Mouse (Mus musculus) midbrain, embryonic 13.5 days (tissue): ENCODE data around the gene Uspl1. TPM values are rescaled to one million over a fixed set of nuclear protein-coding genes. Genes with fewer than 3 reads are reported as not detected.

Experiments
- ATAC-seq: fragments of 200-750 bp; cut with Nextera tagmentation; 2 replicates; pipeline ENCODE4 v1.8.0; 2017; ENCODE audit warnings: mild to moderate bottlenecking, moderate TSS enrichment, moderate library complexity
- H3K27ac ChIP-seq: fragments of 300-500 bp; sonication (generic); 2 replicates; pipeline ENCODE4 v1.5.1; 2015; ENCODE audit warnings: inconsistent platforms, mild to moderate bottlenecking, moderate library complexity
- H3K27me3 ChIP-seq: fragments of 300-500 bp; sonication (generic); 2 replicates; pipeline ENCODE4 v1.6.1; 2015; ENCODE audit warnings: mild to moderate bottlenecking, inconsistent platforms
- H3K36me3 ChIP-seq: fragments of 300-500 bp; sonication (generic); 2 replicates; pipeline ENCODE4 v1.6.1; 2015; ENCODE audit warnings: mild to moderate bottlenecking, inconsistent platforms
- H3K4me1 ChIP-seq: fragments of 300-500 bp; sonication (generic); replicated peaks from 2 replicates; pipeline ENCODE4 v1.6.1; 2015; ENCODE audit warnings: inconsistent platforms
- H3K4me2 ChIP-seq: fragments of 300-500 bp; sonication (generic); replicated peaks from 2 replicates; pipeline ENCODE4 v1.6.1; 2015; ENCODE audit warnings: moderate library complexity, mild to moderate bottlenecking, inconsistent platforms
- H3K4me3 ChIP-seq: fragments of 300-500 bp; sonication (generic); replicated peaks from 2 replicates; pipeline ENCODE4 v1.5.1; 2015; ENCODE audit warnings: mild to moderate bottlenecking, inconsistent platforms
- H3K9ac ChIP-seq: fragments of 300-500 bp; sonication (generic); replicated peaks from 2 replicates; pipeline ENCODE4 v1.6.1; 2015; ENCODE audit warnings: mild to moderate bottlenecking, inconsistent platforms
- H3K9me3 ChIP-seq: fragments of 300-500 bp; sonication (generic); 2 replicates; pipeline ENCODE4 v1.6.1; 2016; ENCODE audit warnings: mild to moderate bottlenecking, inconsistent platforms
- WGBS: fragments of 180-500 bp; shearing (Covaris S2); methylation state at CpG from one replicate; pipeline ENCODE4 v1.1.7; 2015; 5-methylcytosine and 5-hydroxymethylcytosine counted together
- polyA plus RNA-seq: library from polyadenylated mRNA; unstranded; fragments of >200 nt; fragmentation: Nextera tagmentation; extraction: Ambion mirVana; gene quantifications from 2 replicates; pipeline ENCODE4 v1.2.1, GENCODE M21; 2015

Gene Uspl1
- polyA plus RNA-seq, 1 experiment from 2014 or later: 64.4 TPM

DNA sequence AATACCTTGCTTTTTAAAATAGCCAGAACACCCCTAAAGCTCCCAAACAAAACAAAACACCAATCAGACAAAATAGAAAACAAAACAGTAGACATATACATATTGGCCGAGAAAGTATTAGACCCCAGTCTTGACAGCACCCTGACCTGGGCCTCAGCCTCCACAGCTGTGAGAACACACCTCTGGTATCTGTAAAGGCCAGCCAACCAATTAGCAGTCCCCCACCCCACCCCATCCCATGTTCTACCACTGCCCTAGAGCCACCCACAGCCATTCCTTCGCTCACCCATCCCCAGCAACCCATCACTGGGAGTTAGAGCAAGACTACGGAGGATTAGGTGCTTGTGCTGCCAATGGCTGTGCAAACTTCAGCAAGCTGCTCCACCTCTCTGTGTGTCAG lies 33.3 kb upstream of the Uspl1 start:
- H3K4me3 ChIP-seq: no peak overlapping the region
- H3K9ac ChIP-seq: no peak overlapping the region
- peaks cover 7% of the 10 kb centered on the region; the same call in 1 of the 2 replicates for H3K4me1 ChIP-seq
- no peaks in the 10 kb centered on the region for H3K9me3 ChIP-seq
- WGBS: 90% methylated on average over 3 of the region's 3 CpGs
- no peak for ATAC-seq
- H3K27me3 ChIP-seq: no peaks in the 10 kb centered on the region
- H3K36me3 ChIP-seq: no peaks in the 10 kb centered on the region
- H3K27ac ChIP-seq: no peak overlapping the region
- no peak overlapping the region for H3K4me2 ChIP-seq

DNA sequence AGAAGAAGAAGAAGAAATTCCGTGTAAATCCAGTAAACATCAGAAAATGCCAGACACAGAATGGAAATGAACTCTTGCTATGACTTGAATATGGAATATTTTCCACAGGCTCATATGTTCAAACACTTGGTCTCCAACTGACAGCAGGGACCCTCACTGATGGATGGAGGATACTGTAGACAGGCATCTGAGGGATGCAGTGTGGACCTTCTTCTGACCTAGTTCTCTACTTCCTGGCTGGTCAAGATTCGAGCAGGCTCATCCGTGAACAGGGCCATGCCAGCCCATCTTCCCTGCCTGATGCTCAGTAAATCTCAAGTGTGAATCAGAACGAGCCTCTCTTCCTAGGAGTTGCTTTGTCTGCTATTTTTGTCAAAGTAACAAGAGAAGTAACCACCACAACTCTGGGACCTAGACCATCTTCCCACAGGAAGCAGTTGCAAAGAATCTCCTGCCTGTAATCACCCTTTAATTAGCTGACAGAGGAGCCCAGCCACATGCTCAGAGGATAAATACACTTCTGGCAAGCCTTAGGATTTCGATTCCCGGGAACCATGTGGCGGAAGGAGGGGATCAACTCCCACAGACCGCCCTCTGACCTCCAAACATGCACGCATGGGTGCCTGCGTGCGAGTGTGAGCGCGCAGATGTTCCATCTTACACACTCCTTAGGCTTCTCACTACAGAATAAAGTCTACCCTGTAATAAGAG lies 31.9 kb upstream of the Uspl1 start:
- no peaks in the 10 kb centered on the region for H3K27me3 ChIP-seq
- H3K4me2 ChIP-seq: no peak overlapping the region
- H3K4me1 ChIP-seq: peaks cover 7% of the 10 kb centered on the region; the same call in 1 of the 2 replicates
- H3K9me3 ChIP-seq: no peaks in the 10 kb centered on the region
- H3K4me3 ChIP-seq: no peak overlapping the region
- WGBS: 51% methylated on average over 13 of the region's 13 CpGs
- H3K9ac ChIP-seq: no peak overlapping the region
- H3K36me3 ChIP-seq: no peaks in the 10 kb centered on the region
- H3K27ac ChIP-seq: no peak overlapping the region
- no peak for ATAC-seq

DNA sequence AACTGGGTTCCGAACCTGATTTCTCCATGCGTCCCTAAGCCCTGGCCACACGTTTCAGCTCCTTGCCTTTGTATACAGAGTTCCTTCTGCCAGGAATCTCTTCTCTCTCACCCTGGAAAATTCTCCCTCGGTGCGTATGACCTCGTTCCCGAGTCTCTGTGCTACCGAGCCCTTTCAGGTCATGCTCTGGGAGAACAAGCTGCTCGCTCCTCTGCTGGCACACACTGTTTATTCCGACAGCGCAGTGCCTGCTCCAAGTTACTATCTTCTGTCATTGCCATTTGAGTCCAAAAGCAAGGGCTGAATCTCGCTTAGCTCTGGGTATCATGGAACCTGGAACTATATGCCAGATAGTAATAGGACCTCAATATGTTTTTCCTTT lies 31.4 kb upstream of the Uspl1 start:
- WGBS: 69% methylated on average over 12 of the region's 12 CpGs
- Histone ChIP-seq H3K4me2 (no peak overlapping the region), H3K27me3 (no peaks in the 10 kb centered on the region)

DNA sequence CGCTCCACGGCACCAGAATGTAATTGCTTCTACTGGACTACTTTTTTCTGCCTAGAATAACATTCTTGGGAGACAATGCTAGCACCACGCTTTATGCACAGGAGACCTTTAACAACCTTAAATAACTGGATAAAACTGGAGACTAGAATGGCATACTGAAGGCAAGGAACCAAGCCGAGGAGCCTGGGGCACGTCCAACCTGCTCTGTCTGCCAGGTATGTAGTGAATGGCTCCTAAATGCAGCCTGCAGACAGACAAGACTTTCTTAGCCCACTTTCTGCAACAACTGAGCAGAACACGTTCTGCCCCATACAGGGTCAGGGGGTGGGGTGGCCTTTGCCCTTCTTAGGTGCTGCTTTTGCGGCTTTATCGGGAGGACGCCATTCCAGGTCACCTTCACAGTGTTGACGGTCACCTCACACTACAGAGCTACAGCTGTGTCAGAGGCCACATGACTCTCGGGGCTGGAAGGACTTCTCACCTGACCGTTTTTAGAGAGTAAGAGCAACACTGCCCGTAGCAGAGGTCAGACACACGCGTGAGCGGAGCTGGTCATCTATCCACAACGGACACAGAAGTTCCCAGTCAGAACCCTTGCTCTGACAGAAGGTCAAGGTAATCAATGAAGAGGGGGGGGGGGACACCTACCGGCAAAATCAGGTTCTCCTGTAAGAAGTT lies 27.1 kb upstream of the Uspl1 start:
- no peak overlapping the region for H3K27ac ChIP-seq
- H3K4me3 ChIP-seq: no peak overlapping the region
- H3K4me1 ChIP-seq: peaks cover 7% of the 10 kb centered on the region; the same call in 1 of the 2 replicates
- no peak for ATAC-seq
- no peaks in the 10 kb centered on the region for H3K27me3 ChIP-seq
- no peaks in the 10 kb centered on the region for H3K36me3 ChIP-seq
- no peak overlapping the region for H3K4me2 ChIP-seq
- no peaks in the 10 kb centered on the region for H3K9me3 ChIP-seq
- 93% methylated on average over 18 of the region's 18 CpGs for WGBS
- H3K9ac ChIP-seq: no peak overlapping the region

More for the DNA sequence above, 31.4 kb upstream of the Uspl1 start:
- ATAC-seq: no peak
- H3K36me3 ChIP-seq: no peaks in the 10 kb centered on the region
- H3K27ac ChIP-seq: no peak overlapping the region
- no peaks in the 10 kb centered on the region for H3K9me3 ChIP-seq
- H3K4me3 ChIP-seq: no peak overlapping the region
- H3K4me1 ChIP-seq: peaks cover 7% of the 10 kb centered on the region; the same call in 1 of the 2 replicates
- H3K9ac ChIP-seq: no peak overlapping the region

DNA sequence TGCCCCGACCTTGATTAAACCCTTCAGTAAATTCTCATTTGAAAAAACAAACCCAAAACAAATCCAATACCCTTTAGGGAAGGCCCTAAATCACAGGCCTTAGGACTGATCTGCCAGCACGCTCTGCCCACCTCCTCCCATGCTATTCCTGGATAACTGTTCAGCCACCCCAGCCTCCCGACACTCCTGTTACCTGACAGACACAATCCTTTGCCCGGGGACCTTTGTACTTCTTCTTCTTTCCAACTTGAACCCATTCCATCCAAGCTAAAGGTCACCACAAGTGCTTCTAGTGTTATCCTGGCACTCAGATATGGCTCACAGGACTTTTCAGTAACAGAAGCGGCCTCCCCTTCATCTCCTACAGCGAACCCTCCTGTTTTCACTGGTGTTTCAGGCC lies 25.1 kb upstream of the Uspl1 start:
- Histone ChIP-seq H3K4me3 (no peak overlapping the region), H3K4me1 (no peaks in the 10 kb centered on the region), H3K4me2 (no peak overlapping the region), H3K27me3 (no peaks in the 10 kb centered on the region), H3K9ac (no peak overlapping the region), H3K36me3 (no peaks in the 10 kb centered on the region), H3K27ac (no peak overlapping the region), H3K9me3 (no peaks in the 10 kb centered on the region)
- WGBS: 95% methylated on average over 6 of the region's 6 CpGs
- no peak for ATAC-seq

DNA sequence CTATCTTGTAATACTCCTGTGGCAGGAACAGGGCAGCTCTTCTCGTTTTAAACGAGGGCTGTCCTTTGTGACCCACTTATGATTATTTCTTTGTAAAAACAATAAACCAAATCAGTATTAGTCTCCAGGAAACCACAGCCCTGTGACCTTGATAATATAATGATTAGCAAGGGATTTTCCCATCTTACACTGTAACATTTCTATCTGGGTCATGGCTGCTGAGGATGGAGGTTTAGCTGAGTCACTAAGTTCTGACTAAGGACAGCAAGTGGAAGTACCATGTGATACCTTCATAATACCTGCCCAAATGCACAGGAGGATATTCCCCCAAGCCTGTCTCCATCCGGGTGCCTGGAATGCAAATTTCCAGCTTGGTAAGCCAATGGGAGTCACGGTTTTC lies 23.7 kb upstream of the Uspl1 start:
- no peaks in the 10 kb centered on the region for H3K9me3 ChIP-seq
- no peak overlapping the region for H3K27ac ChIP-seq
- no peak for ATAC-seq
- no peaks in the 10 kb centered on the region for H3K4me1 ChIP-seq
- H3K4me2 ChIP-seq: no peak overlapping the region
- H3K27me3 ChIP-seq: no peaks in the 10 kb centered on the region
- H3K36me3 ChIP-seq: no peaks in the 10 kb centered on the region
- H3K9ac ChIP-seq: no peak overlapping the region
- H3K4me3 ChIP-seq: no peak overlapping the region
- WGBS: 78% methylated on average over 4 of the region's 4 CpGs

DNA sequence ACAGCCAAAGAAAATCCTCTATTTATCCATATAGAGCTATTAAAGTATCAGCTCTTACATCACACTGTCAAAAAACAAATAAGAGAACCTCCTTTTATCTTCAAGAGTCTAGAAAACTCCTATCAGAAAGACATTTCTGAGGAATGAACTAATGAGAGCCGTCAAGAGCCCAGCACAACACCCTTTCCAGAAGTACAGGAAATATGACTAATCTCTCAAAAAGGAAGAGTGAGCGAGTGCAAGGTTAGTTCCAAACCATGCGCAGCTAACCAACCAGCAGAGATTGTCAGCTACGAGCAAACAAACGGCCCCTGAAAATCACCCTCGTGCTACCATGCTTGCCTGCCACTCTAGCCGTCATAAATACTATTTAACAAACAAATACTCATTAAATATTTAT lies 21.3 kb upstream of the Uspl1 start:
- 83% methylated on average over 7 of the region's 7 CpGs for WGBS
- Histone ChIP-seq H3K27ac (no peak overlapping the region), H3K27me3 (no peaks in the 10 kb centered on the region), H3K36me3 (no peaks in the 10 kb centered on the region), H3K4me3 (no peak overlapping the region), H3K9ac (no peak overlapping the region), H3K9me3 (no peaks in the 10 kb centered on the region), H3K4me2 (no peak overlapping the region), H3K4me1 (no peaks in the 10 kb centered on the region)
- ATAC-seq: no peak

DNA sequence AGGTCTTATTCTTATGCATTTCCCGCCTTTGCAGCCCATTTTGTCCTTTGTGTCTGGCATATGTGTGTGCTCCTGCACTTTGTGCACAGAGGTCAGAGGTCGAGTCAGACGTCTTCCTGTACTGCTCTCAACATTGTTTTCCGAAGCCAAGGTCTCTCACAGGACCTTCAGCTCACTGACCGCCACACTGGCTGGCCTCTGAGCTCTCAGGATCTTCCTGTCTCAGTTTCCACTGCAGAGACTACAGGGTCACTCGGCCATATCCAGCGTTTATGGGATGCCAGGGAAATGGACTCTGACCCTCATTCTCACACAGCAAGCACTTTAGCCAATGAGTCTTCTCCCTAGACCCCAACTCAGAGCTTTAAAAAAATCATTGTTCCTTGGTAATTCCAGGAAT lies 19.3 kb upstream of the Uspl1 start:
- no peaks in the 10 kb centered on the region for H3K9me3 ChIP-seq
- no peaks in the 10 kb centered on the region for H3K27me3 ChIP-seq
- no peaks in the 10 kb centered on the region for H3K4me1 ChIP-seq
- no peak for ATAC-seq
- no peaks in the 10 kb centered on the region for H3K36me3 ChIP-seq
- no peak overlapping the region for H3K27ac ChIP-seq
- no peak overlapping the region for H3K9ac ChIP-seq
- no peak overlapping the region for H3K4me2 ChIP-seq
- 49% methylated on average over 7 of the region's 7 CpGs for WGBS
- no peak overlapping the region for H3K4me3 ChIP-seq

DNA sequence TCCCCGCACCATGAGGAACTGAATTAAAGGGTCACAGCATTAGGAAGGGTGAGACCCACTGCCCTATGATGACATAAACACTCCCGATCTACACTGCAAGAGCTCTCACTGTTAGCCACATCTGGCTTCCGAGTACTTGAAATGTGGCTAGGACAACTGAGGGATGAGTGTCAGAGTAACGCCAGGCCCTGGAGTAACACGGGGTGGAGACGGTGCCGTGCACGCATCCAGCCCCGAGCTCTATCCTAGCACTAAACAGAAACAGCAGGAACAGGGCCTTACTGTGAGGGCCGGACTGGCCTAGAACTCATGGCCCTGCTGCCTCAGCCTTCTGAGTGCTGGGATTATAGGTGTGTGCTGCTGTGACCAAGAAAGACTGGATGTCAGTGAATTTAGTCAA lies 18.1 kb upstream of the Uspl1 start:
- Histone ChIP-seq H3K36me3 (no peaks in the 10 kb centered on the region), H3K4me2 (no peak overlapping the region), H3K9ac (no peak overlapping the region), H3K27me3 (no peaks in the 10 kb centered on the region), H3K4me1 (no peaks in the 10 kb centered on the region), H3K9me3 (no peaks in the 10 kb centered on the region), H3K4me3 (no peak overlapping the region), H3K27ac (no peak overlapping the region)
- 90% methylated on average over 10 of the region's 10 CpGs for WGBS
- no peak for ATAC-seq

DNA sequence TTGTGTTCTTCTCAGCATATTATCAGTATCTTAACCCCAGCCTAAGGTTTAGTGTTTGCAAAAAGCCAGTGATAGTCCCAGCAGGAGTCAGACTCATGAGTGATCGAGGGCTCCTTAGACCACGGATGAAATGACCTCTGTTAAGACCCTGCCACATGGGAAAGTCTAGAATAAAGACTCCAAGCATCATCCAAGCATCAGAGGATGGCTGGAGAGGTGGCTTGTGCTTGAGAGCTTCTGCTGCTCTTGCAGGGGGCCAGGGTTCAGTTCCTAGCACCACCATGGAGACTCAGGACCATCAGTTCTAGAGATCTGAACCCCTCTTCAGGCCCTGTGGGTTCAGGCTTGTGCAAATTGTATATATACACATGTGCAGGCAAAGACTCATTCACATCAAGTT lies 16.1 kb upstream of the Uspl1 start:
- Histone ChIP-seq H3K36me3 (no peaks in the 10 kb centered on the region), H3K9ac (no peak overlapping the region), H3K27ac (no peak overlapping the region), H3K27me3 (no peaks in the 10 kb centered on the region), H3K9me3 (no peaks in the 10 kb centered on the region), H3K4me3 (no peak overlapping the region), H3K4me2 (no peak overlapping the region), H3K4me1 (no peaks in the 10 kb centered on the region)
- WGBS: 88% methylated on average over 2 of the region's 2 CpGs
- no peak for ATAC-seq

DNA sequence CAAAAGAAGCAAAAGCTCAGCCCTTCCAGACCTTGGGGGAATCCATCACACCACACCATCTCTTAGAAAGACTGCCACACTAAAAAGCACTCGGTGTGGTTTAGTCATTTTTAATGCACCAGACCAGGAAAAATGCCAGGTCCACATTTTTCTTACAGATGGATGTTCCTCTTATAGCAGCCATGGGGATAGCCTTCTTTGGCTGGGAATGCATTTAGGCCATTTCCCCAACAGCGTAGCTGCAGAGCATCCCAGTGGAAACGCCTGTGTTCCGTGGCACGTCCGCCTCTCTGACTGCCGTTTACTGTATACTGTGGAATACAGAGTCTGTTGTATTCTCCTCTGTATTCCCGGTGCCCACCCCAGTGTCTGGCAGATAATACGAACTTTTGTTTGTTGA lies 15.3 kb upstream of the Uspl1 start:
- Histone ChIP-seq H3K9ac (no peak overlapping the region), H3K4me1 (no peaks in the 10 kb centered on the region), H3K27ac (no peak overlapping the region), H3K36me3 (no peaks in the 10 kb centered on the region), H3K4me3 (no peak overlapping the region), H3K9me3 (no peaks in the 10 kb centered on the region), H3K4me2 (no peak overlapping the region), H3K27me3 (no peaks in the 10 kb centered on the region)
- ATAC-seq: no peak
- 88% methylated on average over 9 of the region's 9 CpGs for WGBS

DNA sequence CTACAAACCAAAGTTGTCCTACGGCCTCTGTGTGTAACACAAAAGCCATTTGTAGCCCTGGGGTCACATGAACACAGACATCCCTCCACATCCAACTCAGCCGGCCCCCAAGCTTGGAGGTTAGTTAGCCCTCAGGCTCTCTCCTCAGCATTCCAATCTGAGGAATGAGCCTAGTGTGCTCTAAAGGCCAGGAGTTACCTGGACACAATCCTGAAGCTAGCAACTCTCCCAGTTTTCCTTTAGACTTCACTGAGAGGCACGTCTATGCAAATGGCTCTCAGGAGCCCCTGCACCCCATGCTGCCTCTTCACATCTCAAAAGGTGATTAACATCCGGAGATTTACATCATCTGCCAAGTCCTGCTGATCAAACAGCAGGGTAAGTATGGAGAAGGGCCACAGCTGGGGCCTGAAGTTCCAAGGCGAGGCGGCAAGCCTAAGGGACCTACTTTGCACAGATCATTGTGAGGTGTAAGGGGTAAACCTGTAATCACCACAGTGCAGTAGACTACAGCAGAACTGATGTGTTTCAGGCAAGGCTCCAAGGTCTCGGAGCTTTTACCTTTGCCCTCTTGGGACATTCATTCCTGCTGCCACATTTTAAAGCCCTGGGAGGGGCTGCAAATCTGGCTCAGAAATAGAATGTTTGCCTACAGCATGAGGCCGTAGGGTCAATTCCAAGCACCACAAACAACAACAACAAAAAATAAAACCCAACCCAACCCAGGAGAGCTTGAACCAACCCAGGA lies 13.1 kb upstream of the Uspl1 start:
- no peaks in the 10 kb centered on the region for H3K9me3 ChIP-seq
- no peaks in the 10 kb centered on the region for H3K4me1 ChIP-seq
- no peak overlapping the region for H3K4me2 ChIP-seq
- 51% methylated on average over 8 of the region's 8 CpGs for WGBS
- ATAC-seq: no peak
- no peaks in the 10 kb centered on the region for H3K36me3 ChIP-seq
- no peak overlapping the region for H3K4me3 ChIP-seq
- H3K27me3 ChIP-seq: no peaks in the 10 kb centered on the region
- no peak overlapping the region for H3K27ac ChIP-seq
- H3K9ac ChIP-seq: no peak overlapping the region
